Mouse (Mus musculus): ENCODE data around the gene H1foo.

DNA sequence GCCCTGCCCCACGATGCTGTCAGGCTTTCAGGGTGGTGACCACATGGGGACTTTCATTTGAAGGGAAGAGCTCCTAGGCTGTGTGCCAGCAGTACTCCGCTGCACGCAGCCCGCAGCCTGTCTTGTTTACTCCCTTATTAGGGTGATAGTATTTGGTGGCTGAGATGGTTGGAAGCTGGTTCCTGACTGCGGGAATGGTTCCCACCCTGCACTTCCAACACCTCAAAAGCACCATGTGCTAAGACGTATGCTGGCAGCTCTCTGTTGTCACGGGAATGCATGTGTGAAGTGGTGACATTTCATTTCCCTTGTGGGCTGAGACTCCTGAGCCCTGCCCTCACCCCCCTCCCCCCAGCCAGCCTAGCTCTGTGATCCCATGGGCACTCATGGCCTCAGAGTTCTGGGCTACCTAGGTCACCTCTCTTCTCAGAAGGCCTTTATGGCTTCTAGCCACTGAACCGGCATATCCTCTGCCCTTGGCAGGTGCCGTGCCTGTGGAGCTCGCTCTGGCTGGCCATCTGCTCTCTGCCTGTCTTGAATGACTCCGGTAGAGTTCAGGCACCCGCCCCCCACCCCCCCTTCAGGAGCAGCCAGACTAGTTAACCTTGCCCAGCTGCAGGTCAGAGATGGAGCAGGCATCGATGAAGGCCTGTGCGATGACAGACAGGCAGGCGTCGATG is 12.3 kb downstream of the H1foo start:
- TF ChIP-seq CTCF (IDR thresholded peaks at IDR 0.05; ENCODE audit: low read depth, low read length) = no peak
- TF ChIP-seq GATA1 (IDR thresholded peaks at IDR 0.05; ENCODE audit: borderline replicate concordance, low read length) = no peak
- TF ChIP-seq TAL1 (conservative IDR thresholded peaks at IDR 0.05; ENCODE audit: low read depth, low read length) = no peak
- no peak for TF ChIP-seq GATA2 (IDR thresholded peaks at IDR 0.05; ENCODE audit: borderline replicate concordance, low read depth, low read length)
